Mouse (Mus musculus): ENCODE results near the gene BC005561. TPM values are rescaled to one million over a fixed set of nuclear protein-coding genes. Genes with fewer than 3 reads are reported as not detected.
A peak's percentile ranks its signal among the peaks of the same experiment; 100 is the strongest.

The BC005561 gene
- total RNA-seq, 2 experiments from 2014 or later, result 4.0 to 5.3 TPM

- DNase-seq (ENCODE audit: low spot score), result no peak
- intact Hi-C loops (cut with DNase I), result loop anchor here (5.0 kb wide), 1 partner anchor 523 kb away; the partner anchor contains the start of gene Nudt9
These were observed 62.6 kb downstream of the BC005561 start for GRCm38 (mm10) chr5:104570766-104571165.

GRCm38 (mm10) chr5:104571282-104571921 lies 63.2 kb downstream of the BC005561 start:
- intact Hi-C loops (cut with DNase I), result loop anchor here (5.0 kb wide), 1 partner anchor 524 kb away; the partner anchor contains the start of gene Nudt9
- peak; percentile 82 for DNase-seq (ENCODE audit: low spot score)

Other genes with a start within 250 kb of the BC005561 start
- gene Ibsp, start 209.2 kb upstream of the BC005561 start, total RNA-seq (2021), result not detected
- gene Mepe, start 183.0 kb upstream of the BC005561 start, total RNA-seq (2021), result not detected
- gene Spp1, start 73.2 kb upstream of the BC005561 start, total RNA-seq (2021), result under 1 TPM; 0.55 to 0.59 TPM
- gene Pkd2, start 48.9 kb upstream of the BC005561 start, total RNA-seq (2021), result 10 to 100 TPM; 21.6 to 25.5 TPM